Mouse (Mus musculus): Measurements from ENCODE around the gene Adam15. TPM values are rescaled to one million over a fixed set of nuclear protein-coding genes. Genes with fewer than 3 reads are reported as not detected.

Gene Adam15
- polyA plus RNA-seq, 1 experiment from 2014 or later: 53.2 TPM

Other genes with a start within 250 kb of the Adam15 start
- not detected in 2 replicates for gene Gm43738, start 248.9 kb downstream of the Adam15 start, polyA plus RNA-seq (2015; fragmentation: Nextera tagmentation; extraction: Ambion mirVana)
- 324 and 331 TPM in 2 replicates for gene Fdps, start 248.0 kb downstream of the Adam15 start, polyA plus RNA-seq (2015; fragmentation: Nextera tagmentation; extraction: Ambion mirVana)
- gene Pklr, start 213.9 kb downstream of the Adam15 start, polyA plus RNA-seq (2015; fragmentation: Nextera tagmentation; extraction: Ambion mirVana): 16.4 and 19.9 TPM in 2 replicates
- 2.4 and 2.6 TPM in 2 replicates for gene Hcn3, start 189.8 kb downstream of the Adam15 start, polyA plus RNA-seq (2015; fragmentation: Nextera tagmentation; extraction: Ambion mirVana)
- gene Clk2, start 185.2 kb downstream of the Adam15 start, polyA plus RNA-seq (2015; fragmentation: Nextera tagmentation; extraction: Ambion mirVana): 26.3 and 26.7 TPM in 2 replicates
- 103 and 106 TPM in 2 replicates for gene Scamp3, start 172.5 kb downstream of the Adam15 start, polyA plus RNA-seq (2015; fragmentation: Nextera tagmentation; extraction: Ambion mirVana)
- 21.1 and 22.1 TPM in 2 replicates for gene Fam189b, start 166.9 kb downstream of the Adam15 start, polyA plus RNA-seq (2015; fragmentation: Nextera tagmentation; extraction: Ambion mirVana)
- gene Gba, start 147.1 kb downstream of the Adam15 start, polyA plus RNA-seq (2015; fragmentation: Nextera tagmentation; extraction: Ambion mirVana): 40.1 and 41.2 TPM in 2 replicates
- 29.0 and 29.2 TPM in 2 replicates for gene Thbs3, start 134.8 kb downstream of the Adam15 start, polyA plus RNA-seq (2015; fragmentation: Nextera tagmentation; extraction: Ambion mirVana)
- gene Mtx1, start 122.9 kb downstream of the Adam15 start, polyA plus RNA-seq (2015; fragmentation: Nextera tagmentation; extraction: Ambion mirVana): 197 and 199 TPM in 2 replicates
- gene Muc1, start 120.9 kb downstream of the Adam15 start, polyA plus RNA-seq (2015; fragmentation: Nextera tagmentation; extraction: Ambion mirVana): 64.2 and 89.1 TPM in 2 replicates
- 374 and 406 TPM in 2 replicates for gene Krtcap2, start 104.0 kb downstream of the Adam15 start, polyA plus RNA-seq (2015; fragmentation: Nextera tagmentation; extraction: Ambion mirVana)
- 4.6 and 5.9 TPM in 2 replicates for gene Trim46, start 103.7 kb downstream of the Adam15 start, polyA plus RNA-seq (2015; fragmentation: Nextera tagmentation; extraction: Ambion mirVana)
- gene Dpm3, start 90.6 kb downstream of the Adam15 start, polyA plus RNA-seq (2015; fragmentation: Nextera tagmentation; extraction: Ambion mirVana): 129 and 132 TPM in 2 replicates
- 74.4 and 75.3 TPM in 2 replicates for gene Slc50a1, start 79.4 kb downstream of the Adam15 start, polyA plus RNA-seq (2015; fragmentation: Nextera tagmentation; extraction: Ambion mirVana)
- gene Efna1, start 68.9 kb downstream of the Adam15 start, polyA plus RNA-seq (2015; fragmentation: Nextera tagmentation; extraction: Ambion mirVana): 41.4 and 46.1 TPM in 2 replicates
- gene Efna3, start 27.0 kb downstream of the Adam15 start, polyA plus RNA-seq (2015; fragmentation: Nextera tagmentation; extraction: Ambion mirVana): 9.5 and 9.6 TPM in 2 replicates
- gene Efna4, start 12.0 kb downstream of the Adam15 start, polyA plus RNA-seq (2015; fragmentation: Nextera tagmentation; extraction: Ambion mirVana): 17.9 and 19.4 TPM in 2 replicates
- 0.30 and 0.67 TPM in 2 replicates for gene Dcst2, start 12.0 kb upstream of the Adam15 start, polyA plus RNA-seq (2015; fragmentation: Nextera tagmentation; extraction: Ambion mirVana)
- gene Dcst1, start 15.3 kb upstream of the Adam15 start, polyA plus RNA-seq (2015; fragmentation: Nextera tagmentation; extraction: Ambion mirVana): 0.30 and 0.52 TPM in 2 replicates
- gene Zbtb7b, start 44.8 kb upstream of the Adam15 start, polyA plus RNA-seq (2015; fragmentation: Nextera tagmentation; extraction: Ambion mirVana): 7.8 and 7.9 TPM in 2 replicates
- not detected in 2 replicates for gene Lenep, start 52.8 kb upstream of the Adam15 start, polyA plus RNA-seq (2015; fragmentation: Nextera tagmentation; extraction: Ambion mirVana)
- gene Flad1, start 61.9 kb upstream of the Adam15 start, polyA plus RNA-seq (2015; fragmentation: Nextera tagmentation; extraction: Ambion mirVana): 23.6 and 29.4 TPM in 2 replicates
- gene Cks1b, start 68.4 kb upstream of the Adam15 start, polyA plus RNA-seq (2015; fragmentation: Nextera tagmentation; extraction: Ambion mirVana): 409 and 450 TPM in 2 replicates
- 84.6 and 103 TPM in 2 replicates for gene Shc1, start 68.4 kb upstream of the Adam15 start, polyA plus RNA-seq (2015; fragmentation: Nextera tagmentation; extraction: Ambion mirVana)
- 35.1 and 37.1 TPM in 2 replicates for gene Pygo2, start 80.2 kb upstream of the Adam15 start, polyA plus RNA-seq (2015; fragmentation: Nextera tagmentation; extraction: Ambion mirVana)
- gene Pbxip1, start 86.7 kb upstream of the Adam15 start, polyA plus RNA-seq (2015; fragmentation: Nextera tagmentation; extraction: Ambion mirVana): 39.9 and 40.1 TPM in 2 replicates
- gene Pmvk, start 104.5 kb upstream of the Adam15 start, polyA plus RNA-seq (2015; fragmentation: Nextera tagmentation; extraction: Ambion mirVana): 55.3 and 60.1 TPM in 2 replicates
- gene Kcnn3, start 170.2 kb upstream of the Adam15 start, polyA plus RNA-seq (2015; fragmentation: Nextera tagmentation; extraction: Ambion mirVana): 4.5 and 5.4 TPM in 2 replicates